Mouse (Mus musculus) hindbrain, embryonic 14.5 days (tissue): ENCODE results near the gene Rdh7. TPM values are rescaled to one million over a fixed set of nuclear protein-coding genes. Genes with fewer than 3 reads are reported as not detected.
"Not testable (repeated sequence)": the region's sequence is repeated elsewhere in the genome, so short reads cannot be mapped to it uniquely, and the experiment has no call there.

Source experiments
- ATAC-seq: fragments of 200-750 bp; cut with Nextera tagmentation; 2 replicates; pipeline ENCODE4 v1.8.0; 2017; ENCODE audit warnings: moderate number of reproducible peaks, mild to moderate bottlenecking, moderate TSS enrichment, moderate library complexity; ENCODE audit not compliant: low FRiP score
- DNase-seq: peaks from one replicate; pipeline ENCODE4 v3.0.0-alpha.2; 2015; ENCODE audit warnings: low spot score
- H3K27ac ChIP-seq: fragments of 300-500 bp; sonication (generic); 2 replicates; pipeline ENCODE4 v1.5.1; 2014; ENCODE audit warnings: mild to moderate bottlenecking, moderate library complexity
- H3K27me3 ChIP-seq: fragments of 300-500 bp; sonication (generic); 2 replicates; pipeline ENCODE4 v1.6.1; 2014; ENCODE audit warnings: mild to moderate bottlenecking, low read length, mixed read lengths; ENCODE audit not compliant: control insufficient read depth, insufficient read depth
- H3K36me3 ChIP-seq: fragments of 300-500 bp; sonication (generic); replicated peaks from 2 replicates; pipeline ENCODE4 v1.6.1; 2014; ENCODE audit not compliant: control insufficient read depth, insufficient read depth
- H3K4me1 ChIP-seq: fragments of 300-500 bp; sonication (generic); replicated peaks from 2 replicates; pipeline ENCODE4 v1.6.1; 2014; ENCODE audit warnings: antibody characterized with exemption, low read length, mixed read lengths; ENCODE audit not compliant: control insufficient read depth, insufficient read depth
- H3K4me2 ChIP-seq: fragments of 300-500 bp; sonication (generic); replicated peaks from 2 replicates; pipeline ENCODE4 v1.6.1; 2014; ENCODE audit warnings: mild to moderate bottlenecking, moderate library complexity
- H3K4me3 ChIP-seq: fragments of 300-500 bp; sonication (generic); replicated peaks from 2 replicates; pipeline ENCODE4 v1.5.1; 2014; ENCODE audit warnings: mild to moderate bottlenecking, low read length
- H3K9ac ChIP-seq: fragments of 300-500 bp; sonication (generic); 2 replicates; pipeline ENCODE4 v1.6.1; 2014
- H3K9me3 ChIP-seq: fragments of 300-500 bp; sonication (generic); 2 replicates; pipeline ENCODE4 v1.6.1; 2016; ENCODE audit warnings: low read length; ENCODE audit not compliant: control insufficient read depth
- WGBS: fragments of 180-500 bp; shearing (Covaris S2); extraction: QIAGEN DNeasy Blood & Tissue Kit; methylation state at CpG from one replicate; pipeline ENCODE4 v1.1.7; 2014; 5-methylcytosine and 5-hydroxymethylcytosine counted together
- polyA plus RNA-seq: library from polyadenylated mRNA; unstranded; fragments of >200 nt; fragmentation: Nextera tagmentation; extraction: Ambion mirVana; gene quantifications from 2 replicates; pipeline ENCODE4 v1.2.1, GENCODE M21; 2014

Rdh7 gene
- polyA plus RNA-seq, 1 experiment from 2014 or later = not detected

DNA sequence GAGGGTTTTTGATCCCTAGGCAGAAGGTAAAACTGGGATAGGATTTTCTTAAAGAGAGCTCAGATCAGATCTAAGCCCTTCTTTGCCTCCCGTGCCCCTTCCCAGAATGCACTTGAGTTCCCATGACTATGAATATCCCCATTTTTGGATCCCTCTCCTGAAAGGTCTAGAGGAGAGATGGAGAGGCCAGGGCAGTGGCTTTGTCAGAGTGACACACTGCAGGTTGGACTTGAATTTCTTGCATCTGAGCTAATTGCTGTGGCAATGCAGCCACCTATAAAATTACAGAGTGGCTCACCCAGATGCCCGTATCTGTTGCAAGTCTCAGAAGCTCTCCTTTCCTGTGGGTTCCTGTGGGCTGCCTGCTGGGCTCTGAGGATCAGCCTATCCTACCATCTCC is 9.6 kb upstream of the Rdh7 start, which contains the start of gene Sdr9c7:
Gene Sdr9c7 (plus strand): TSS at position 301 of the 400 bp plus-strand sequence.
- H3K36me3 ChIP-seq = no peaks in the 10 kb centered on the region
- WGBS = 96% methylated on average over 2 of the region's 2 CpGs
- H3K27ac ChIP-seq = no peak within 1 kb of the TSS
- no peak for ATAC-seq
- H3K9me3 ChIP-seq = no peaks in the 10 kb centered on the region
- no peak within 1 kb of the TSS for H3K9ac ChIP-seq
- H3K4me1 ChIP-seq = no peaks in the 10 kb centered on the region
- H3K27me3 ChIP-seq = no peaks in the 10 kb centered on the region
- no peak for DNase-seq
- H3K4me2 ChIP-seq = no peak within 1 kb of the TSS
- H3K4me3 ChIP-seq = no peak within 1 kb of the TSS

DNA sequence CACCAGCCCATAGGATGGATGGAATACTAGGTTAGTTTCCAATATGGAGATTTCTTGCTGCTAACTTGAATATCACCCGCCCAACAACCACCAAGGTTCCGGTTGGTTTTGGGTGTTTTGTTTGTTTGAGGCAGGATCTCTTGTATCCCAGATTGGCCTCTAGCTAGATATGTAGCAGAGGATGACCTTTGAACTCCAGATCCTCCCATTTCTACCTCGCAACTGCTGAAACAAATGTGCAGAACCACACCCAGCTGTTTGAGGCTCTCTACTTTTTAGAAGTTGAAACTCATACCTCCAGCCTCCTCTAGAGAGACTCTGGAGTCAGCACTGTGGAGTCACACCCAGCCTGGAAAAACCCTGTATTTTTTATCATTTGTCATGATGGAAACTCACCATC is 8.9 kb upstream of the Rdh7 start:
- Histone ChIP-seq H3K9me3 (no peaks in the 10 kb centered on the region), H3K27ac (no peak overlapping the region), H3K4me1 (no peaks in the 10 kb centered on the region), H3K9ac (no peak overlapping the region), H3K27me3 (no peaks in the 10 kb centered on the region), H3K4me3 (no peak overlapping the region), H3K4me2 (no peak overlapping the region), H3K36me3 (no peaks in the 10 kb centered on the region)
- WGBS = 86% methylated on average over 3 of the region's 3 CpGs
- no peak for ATAC-seq
- DNase-seq = no peak

DNA sequence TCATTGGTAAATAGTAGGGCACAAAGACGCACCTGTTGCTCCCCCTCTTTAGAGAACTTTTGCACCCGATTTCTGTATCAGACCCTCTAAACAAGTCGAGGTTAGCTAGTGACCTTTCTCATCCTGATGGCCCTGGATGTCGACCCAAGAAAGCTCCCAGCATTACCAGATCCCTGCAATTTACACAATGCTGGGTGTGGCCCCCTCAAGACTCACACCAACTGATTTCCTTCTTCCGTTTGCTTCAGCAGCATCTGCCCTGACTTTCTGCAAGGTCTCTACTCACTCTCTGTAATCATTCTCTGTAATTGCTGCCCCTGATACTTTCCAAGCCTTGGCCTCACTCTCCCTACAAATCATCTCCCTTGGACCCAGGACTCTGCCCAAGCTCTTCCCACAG is 8.1 kb upstream of the Rdh7 start:
- no peaks in the 10 kb centered on the region for H3K4me1 ChIP-seq
- no peak for ATAC-seq
- 78% methylated on average over 5 of the region's 5 CpGs for whole genome bisulfite sequencing

DNA sequence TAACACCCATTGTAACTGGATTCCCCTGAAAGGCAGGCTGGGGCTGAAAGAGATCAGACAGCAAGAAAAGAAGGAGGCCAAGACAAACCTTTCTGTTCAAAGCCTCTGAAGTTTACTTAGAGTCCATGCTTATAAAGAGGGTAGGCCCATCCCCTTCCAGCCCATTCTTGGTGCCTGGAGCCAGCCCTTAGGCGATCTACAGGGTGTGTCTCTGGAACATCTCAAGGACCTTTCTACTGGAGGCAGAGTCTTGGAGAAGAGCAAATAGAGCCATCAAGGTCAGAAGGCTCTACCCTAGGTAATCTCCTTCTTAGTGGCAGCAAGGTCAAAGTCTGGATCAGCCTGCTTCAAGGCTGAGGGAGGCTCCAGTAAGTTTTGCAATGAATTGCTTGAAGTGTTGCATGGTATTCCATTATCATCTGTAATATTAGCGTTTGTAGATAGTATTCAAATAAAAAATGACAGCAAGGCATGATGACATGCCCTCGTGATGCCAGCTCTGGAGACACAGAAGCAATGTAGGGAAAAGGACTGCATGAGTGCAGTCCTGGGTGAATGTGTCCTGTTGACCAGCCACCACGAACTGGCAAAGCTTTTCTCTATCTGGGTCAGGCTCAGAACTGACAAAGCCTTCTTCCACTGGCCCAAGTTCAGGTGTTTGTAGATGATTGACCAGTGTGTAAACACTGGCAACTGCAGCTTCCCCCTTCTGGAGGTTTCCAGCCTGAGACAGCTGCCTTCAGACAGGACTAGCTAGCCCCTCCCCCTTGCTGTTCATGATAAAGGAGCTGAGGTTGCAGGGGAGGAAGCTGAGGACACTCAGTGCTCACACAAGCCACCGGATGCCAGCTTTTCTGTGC is 4.8 kb upstream of the Rdh7 start:
- H3K9me3 ChIP-seq, H3K4me2 ChIP-seq, ATAC-seq, H3K4me1 ChIP-seq, DNase-seq, H3K27ac ChIP-seq, H3K9ac ChIP-seq, H3K4me3 ChIP-seq, H3K27me3 ChIP-seq, H3K36me3 ChIP-seq: not testable (repeated sequence)
- 57% methylated on average over 5 of the region's 5 CpGs for WGBS

More for the DNA sequence above, 8.1 kb upstream of the Rdh7 start:
- Histone ChIP-seq H3K4me2 (no peak overlapping the region), H3K27ac (no peak overlapping the region), H3K36me3 (no peaks in the 10 kb centered on the region), H3K4me3 (no peak overlapping the region), H3K9ac (no peak overlapping the region), H3K9me3 (no peaks in the 10 kb centered on the region), H3K27me3 (no peaks in the 10 kb centered on the region)
- DNase-seq = no peak

DNA sequence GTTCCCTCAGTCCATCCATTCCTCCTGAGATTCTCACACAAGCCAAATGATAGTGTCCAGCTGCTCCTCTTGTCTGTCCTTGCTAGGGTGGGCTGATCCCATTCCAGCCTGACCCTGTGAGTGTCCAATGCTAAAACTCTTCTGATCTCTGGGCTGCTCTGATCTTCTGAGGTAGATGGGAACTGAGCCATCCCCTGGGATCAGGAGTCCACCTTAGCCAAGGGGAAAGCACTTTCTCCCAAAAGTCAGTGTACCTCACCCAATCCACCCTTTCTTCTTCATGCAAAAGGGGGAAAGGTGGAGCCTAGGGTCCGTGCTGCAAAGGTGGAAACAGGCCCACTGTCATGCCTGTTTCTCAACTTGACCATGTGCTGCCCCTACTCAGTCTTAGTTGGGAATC is 2.9 kb upstream of the Rdh7 start:
- H3K4me1 ChIP-seq = no peaks in the 10 kb centered on the region
- no peak overlapping the region for H3K27ac ChIP-seq
- H3K4me3 ChIP-seq = no peak overlapping the region
- ATAC-seq (no peak), DNase-seq (no peak)
- no peak overlapping the region for H3K9ac ChIP-seq
- H3K4me2 ChIP-seq = no peak overlapping the region
- no peaks in the 10 kb centered on the region for H3K27me3 ChIP-seq
- H3K36me3 ChIP-seq = no peaks in the 10 kb centered on the region
- H3K9me3 ChIP-seq = no peaks in the 10 kb centered on the region
- 44% methylated on average over 1 of the region's 1 CpGs for WGBS

DNA sequence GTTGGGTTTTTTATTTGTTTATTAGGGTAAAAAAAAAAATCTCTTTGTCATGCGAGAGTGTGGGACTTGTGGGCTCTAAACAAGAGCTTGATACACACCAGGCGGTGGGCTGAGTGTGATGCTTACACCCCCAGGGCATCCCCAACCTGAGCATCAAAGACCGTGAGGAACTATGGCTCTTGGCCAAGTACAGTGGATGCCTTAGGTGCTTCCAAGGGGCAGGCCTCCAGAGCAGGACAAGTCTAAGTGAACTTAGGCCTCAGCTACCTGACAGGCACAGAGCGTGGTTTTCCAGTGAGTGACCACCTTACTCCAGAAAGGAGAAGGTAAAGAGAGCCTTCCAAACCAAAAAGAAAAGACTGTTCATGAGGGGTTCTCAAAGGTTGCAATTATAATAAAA is 1.6 kb downstream of the Rdh7 start:
- H3K9ac ChIP-seq = no peak overlapping the region
- ATAC-seq (no peak), DNase-seq (no peak)
- no peaks in the 10 kb centered on the region for H3K27me3 ChIP-seq
- WGBS = 80% methylated on average over 4 of the region's 4 CpGs
- H3K4me2 ChIP-seq = no peak overlapping the region
- no peaks in the 10 kb centered on the region for H3K36me3 ChIP-seq
- H3K27ac ChIP-seq = no peak overlapping the region
- H3K4me1 ChIP-seq = no peaks in the 10 kb centered on the region
- no peaks in the 10 kb centered on the region for H3K9me3 ChIP-seq
- H3K4me3 ChIP-seq = no peak overlapping the region

DNA sequence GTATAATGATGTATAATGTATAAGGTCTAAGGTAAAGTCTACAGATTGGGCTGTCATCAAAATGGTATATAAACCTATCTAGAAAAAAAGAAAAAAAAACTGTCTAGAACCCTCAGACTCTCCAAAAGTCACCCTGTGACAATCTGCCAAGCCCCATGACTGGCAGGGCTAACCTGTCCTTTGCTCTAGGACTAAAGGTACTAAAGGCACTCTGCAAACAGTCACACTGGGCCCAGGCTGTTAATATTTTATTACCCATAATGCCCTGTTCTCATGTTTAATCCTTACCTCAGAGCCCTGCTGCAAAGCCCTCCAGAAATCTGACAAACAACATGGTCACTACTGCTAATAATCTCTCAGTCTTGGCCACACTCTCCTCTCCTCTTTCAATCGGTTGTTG is 2.1 kb downstream of the Rdh7 start:
- no peak for ATAC-seq
- no peak overlapping the region for H3K27ac ChIP-seq
- no peak overlapping the region for H3K4me2 ChIP-seq
- DNase-seq = no peak
- no peaks in the 10 kb centered on the region for H3K9me3 ChIP-seq
- no peaks in the 10 kb centered on the region for H3K36me3 ChIP-seq
- WGBS = 74% methylated on average over 1 of the region's 1 CpGs
- no peaks in the 10 kb centered on the region for H3K4me1 ChIP-seq
- no peaks in the 10 kb centered on the region for H3K27me3 ChIP-seq
- H3K4me3 ChIP-seq = no peak overlapping the region
- no peak overlapping the region for H3K9ac ChIP-seq

DNA sequence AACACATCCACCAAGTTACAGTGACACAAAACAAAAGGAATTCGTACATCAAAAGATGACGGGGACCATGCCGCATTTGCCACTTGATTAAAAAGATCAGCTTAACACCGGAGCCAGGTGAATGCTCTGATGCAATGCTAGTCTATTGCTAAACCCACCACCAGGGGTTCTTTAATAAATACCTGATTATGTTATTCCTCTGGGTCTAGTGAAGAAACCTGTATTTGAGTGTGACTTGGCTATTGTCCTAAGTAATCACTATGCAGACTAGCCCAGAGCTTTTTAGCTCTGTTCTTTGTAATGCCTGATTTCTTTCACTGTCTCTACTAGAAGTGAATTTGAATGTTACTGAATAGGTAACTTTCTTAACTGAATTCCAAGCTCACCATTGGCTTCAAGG is 7.6 kb downstream of the Rdh7 start:
- H3K27ac ChIP-seq = no peak overlapping the region
- H3K27me3 ChIP-seq = no peaks in the 10 kb centered on the region
- WGBS = 85% methylated on average over 4 of the region's 4 CpGs
- H3K9me3 ChIP-seq = no peaks in the 10 kb centered on the region
- no peak for DNase-seq
- H3K4me1 ChIP-seq = no peaks in the 10 kb centered on the region
- no peak overlapping the region for H3K4me3 ChIP-seq
- H3K9ac ChIP-seq = no peak overlapping the region
- H3K36me3 ChIP-seq = no peaks in the 10 kb centered on the region
- ATAC-seq = no peak
- H3K4me2 ChIP-seq = no peak overlapping the region

DNA sequence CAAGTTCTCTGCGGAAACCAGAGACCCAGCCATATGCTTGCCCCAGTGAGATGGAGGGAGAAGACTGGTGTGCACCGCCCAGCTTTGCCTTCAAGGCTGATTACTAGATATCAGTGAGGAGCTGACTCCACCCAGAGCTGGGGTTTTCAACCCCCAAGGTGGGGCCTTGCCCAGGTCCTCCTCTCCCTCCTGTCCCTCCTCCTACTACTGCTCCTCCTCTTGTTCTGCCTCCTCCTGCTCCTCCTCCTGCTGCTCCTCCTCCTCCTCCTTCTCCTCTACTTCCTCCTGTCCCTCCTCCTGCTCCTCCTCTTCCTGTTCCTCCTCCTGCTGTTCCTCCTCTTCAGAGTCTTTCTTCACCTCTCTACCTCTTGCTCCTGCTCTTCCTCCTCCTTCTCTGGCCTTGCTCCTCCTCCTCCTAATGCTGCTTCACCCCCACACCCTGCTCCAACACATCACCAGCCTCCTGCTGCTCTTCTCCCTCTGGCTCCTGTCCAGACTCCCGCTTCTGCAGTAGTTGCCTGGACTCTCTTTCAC is 9.4 kb downstream of the Rdh7 start:
- no peak for ATAC-seq
- H3K27ac ChIP-seq = no peak overlapping the region
- no peaks in the 10 kb centered on the region for H3K27me3 ChIP-seq
- H3K4me2 ChIP-seq = no peak overlapping the region
- WGBS = 90% methylated on average over 3 of the region's 3 CpGs
- no peaks in the 10 kb centered on the region for H3K36me3 ChIP-seq
- H3K9ac ChIP-seq = no peak overlapping the region
- DNase-seq = no peak
- H3K4me3 ChIP-seq = no peak overlapping the region
- H3K4me1 ChIP-seq = no peaks in the 10 kb centered on the region
- no peaks in the 10 kb centered on the region for H3K9me3 ChIP-seq
